Mouse (Mus musculus) hindbrain, embryonic 11.5 days (tissue): ENCODE measurements around the gene Gm826. TPM values are rescaled to one million over a fixed set of nuclear protein-coding genes. Genes with fewer than 3 reads are reported as not detected.

ENCODE experiments used
- ATAC-seq: fragments of 200-750 bp; cut with Nextera tagmentation; 2 replicates; pipeline ENCODE4 v1.8.0; 2017; ENCODE audit warnings: mild to moderate bottlenecking, moderate TSS enrichment, moderate library complexity; ENCODE audit not compliant: low FRiP score
- DNase-seq: peaks from one replicate; pipeline ENCODE4 v3.0.0-alpha.2; 2015; ENCODE audit warnings: low spot score
- H3K27ac ChIP-seq: fragments of 300-500 bp; sonication (generic); 2 replicates; pipeline ENCODE4 v1.5.1; 2014; ENCODE audit warnings: mild to moderate bottlenecking, low read depth, low read length
- H3K27me3 ChIP-seq: fragments of 300-500 bp; sonication (generic); 2 replicates; pipeline ENCODE4 v1.6.1; 2014; ENCODE audit warnings: mild to moderate bottlenecking, low read length, moderate library complexity, mixed read lengths; ENCODE audit not compliant: control insufficient read depth, insufficient read depth
- H3K36me3 ChIP-seq: fragments of 300-500 bp; sonication (generic); 2 replicates; pipeline ENCODE4 v1.6.1; 2014; ENCODE audit warnings: mild to moderate bottlenecking, low read length, moderate library complexity, mixed read lengths; ENCODE audit not compliant: control insufficient read depth, insufficient read depth
- H3K4me1 ChIP-seq: fragments of 300-500 bp; sonication (generic); replicated peaks from 2 replicates; pipeline ENCODE4 v1.6.1; 2014; ENCODE audit warnings: low read length, mixed read lengths; ENCODE audit not compliant: control insufficient read depth, insufficient read depth
- H3K4me2 ChIP-seq: fragments of 300-500 bp; sonication (generic); replicated peaks from 2 replicates; pipeline ENCODE4 v1.6.1; 2014; ENCODE audit warnings: mild to moderate bottlenecking, low read depth, low read length
- H3K4me3 ChIP-seq: fragments of 300-500 bp; sonication (generic); 2 replicates; pipeline ENCODE4 v1.5.1; 2014; ENCODE audit warnings: low read depth, low read length
- H3K9ac ChIP-seq: fragments of 300-500 bp; sonication (generic); 2 replicates; pipeline ENCODE4 v1.6.1; 2014; ENCODE audit warnings: low read depth, low read length
- H3K9me3 ChIP-seq: fragments of 300-500 bp; sonication (generic); 2 replicates; pipeline ENCODE4 v1.6.1; 2016; ENCODE audit warnings: low read length; ENCODE audit not compliant: control insufficient read depth
- WGBS: fragments of 180-500 bp; shearing (Covaris S2); extraction: QIAGEN DNeasy Blood & Tissue Kit; methylation state at CpG from one replicate; pipeline ENCODE4 v1.1.7; 2014; 5-methylcytosine and 5-hydroxymethylcytosine counted together
- polyA plus RNA-seq: library from polyadenylated mRNA; unstranded; fragments of >200 nt; fragmentation: Nextera tagmentation; extraction: Ambion mirVana; gene quantifications from 2 replicates; pipeline ENCODE4 v1.2.1, GENCODE M21; 2014

Gene Gm826
- polyA plus RNA-seq, 1 experiment from 2014 or later = 0.45 TPM

DNA sequence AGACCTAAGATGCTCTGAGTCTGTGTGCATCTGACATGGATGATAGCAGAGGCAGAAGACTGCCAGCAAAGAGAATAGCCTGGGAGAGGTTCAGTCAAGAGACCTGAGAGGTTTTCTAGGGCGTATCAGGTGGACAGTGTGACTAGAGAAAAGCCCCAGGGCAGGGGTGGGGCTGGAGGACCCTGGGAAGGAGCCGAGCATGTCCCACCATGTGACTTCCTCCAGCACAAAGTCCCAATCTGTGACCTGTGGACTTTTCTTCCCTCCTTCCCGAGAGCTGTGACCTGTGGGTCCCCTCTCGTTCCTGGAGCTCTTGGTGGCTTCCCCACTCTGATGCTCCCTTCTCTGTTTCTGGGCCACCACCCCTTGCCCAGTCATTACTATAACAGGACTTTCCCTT lies 6.2 kb upstream of the Gm826 start:
- Histone ChIP-seq H3K9ac (no peak overlapping the region), H3K9me3 (no peaks in the 10 kb centered on the region), H3K4me2 (no peak overlapping the region), H3K36me3 (no peaks in the 10 kb centered on the region), H3K27me3 (no peaks in the 10 kb centered on the region), H3K4me1 (no peaks in the 10 kb centered on the region), H3K4me3 (no peak overlapping the region), H3K27ac (no peak overlapping the region)
- DNase-seq = no peak
- ATAC-seq = no peak
- 51% methylated on average over 4 of the region's 4 CpGs for WGBS

DNA sequence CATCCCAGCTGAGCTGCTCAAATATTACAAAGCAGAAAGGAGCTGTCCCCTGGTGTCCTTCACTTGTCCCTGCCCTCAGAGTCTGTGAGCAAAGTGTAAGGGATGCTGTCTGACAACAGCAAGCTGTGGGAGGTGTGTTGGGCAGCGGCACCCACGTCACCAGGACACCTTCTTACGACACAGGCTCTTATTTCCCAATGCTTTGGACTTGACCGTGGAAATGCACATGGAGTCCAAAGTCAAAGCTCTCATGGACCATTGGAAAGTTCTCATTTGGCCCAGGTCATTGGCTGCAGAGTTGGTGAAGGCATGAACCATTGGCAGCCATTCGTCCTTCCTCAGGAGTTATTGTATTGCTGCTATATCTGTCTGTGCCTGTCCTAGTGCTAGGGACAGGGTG lies 5.6 kb upstream of the Gm826 start:
- no peaks in the 10 kb centered on the region for H3K9me3 ChIP-seq
- no peaks in the 10 kb centered on the region for H3K27me3 ChIP-seq
- no peak overlapping the region for H3K4me2 ChIP-seq
- WGBS = 94% methylated on average over 5 of the region's 5 CpGs
- no peak overlapping the region for H3K27ac ChIP-seq
- no peak overlapping the region for H3K9ac ChIP-seq
- ATAC-seq (no peak), DNase-seq (no peak)
- no peaks in the 10 kb centered on the region for H3K36me3 ChIP-seq
- H3K4me3 ChIP-seq = no peak overlapping the region
- no peaks in the 10 kb centered on the region for H3K4me1 ChIP-seq

DNA sequence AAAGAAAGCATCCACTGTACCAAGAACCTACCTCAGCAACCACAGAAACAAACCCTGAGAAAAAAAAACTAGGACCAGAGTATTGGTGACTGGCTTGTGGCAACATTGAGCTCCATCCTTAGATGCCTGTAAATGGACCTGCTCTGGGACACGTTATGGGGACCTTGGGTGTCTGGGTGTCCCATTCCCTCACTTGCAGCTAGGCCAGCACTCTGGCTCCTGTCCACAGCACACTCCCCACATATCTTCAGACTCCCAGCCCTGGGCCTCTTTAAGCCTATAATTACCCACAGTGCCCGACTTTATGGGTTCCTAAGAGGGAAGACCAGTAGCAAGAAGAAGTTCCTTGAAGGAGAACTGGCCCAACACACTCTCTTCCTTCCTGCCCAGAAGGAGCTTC lies 2.1 kb upstream of the Gm826 start:
- Histone ChIP-seq H3K27me3 (no peaks in the 10 kb centered on the region), H3K4me3 (no peak overlapping the region), H3K9me3 (no peaks in the 10 kb centered on the region)

DNA sequence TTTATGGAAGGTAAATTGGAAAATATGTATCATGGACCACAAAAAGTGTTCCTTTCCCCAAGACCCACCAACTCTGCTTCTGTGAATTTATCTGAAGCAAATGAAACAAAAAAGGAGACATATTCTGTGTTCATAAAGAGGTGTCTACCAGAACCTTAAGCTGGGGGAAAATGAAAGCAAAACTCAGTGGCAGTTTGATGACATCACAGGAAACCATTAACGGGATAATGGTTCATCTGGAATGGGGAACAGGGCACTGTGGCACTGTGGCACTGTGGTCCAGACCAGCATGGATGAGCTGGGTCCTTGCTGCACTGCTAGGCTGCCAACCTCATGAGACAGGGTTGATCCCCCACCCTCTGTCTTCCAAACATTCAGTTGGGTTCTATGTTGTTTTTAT lies 1.1 kb upstream of the Gm826 start:
- Histone ChIP-seq H3K4me1 (no peaks in the 10 kb centered on the region), H3K27ac (no peak overlapping the region), H3K9me3 (no peaks in the 10 kb centered on the region), H3K27me3 (no peaks in the 10 kb centered on the region), H3K4me2 (no peak overlapping the region), H3K4me3 (no peak overlapping the region), H3K9ac (no peak overlapping the region), H3K36me3 (no peaks in the 10 kb centered on the region)
- no peak for DNase-seq
- no peak for ATAC-seq
- 88% methylated on average over 1 of the region's 1 CpGs for WGBS

More for the DNA sequence above, 2.1 kb upstream of the Gm826 start:
- H3K4me1 ChIP-seq = no peaks in the 10 kb centered on the region
- no peak overlapping the region for H3K4me2 ChIP-seq
- no peak overlapping the region for H3K27ac ChIP-seq
- H3K36me3 ChIP-seq = no peaks in the 10 kb centered on the region
- ATAC-seq (no peak), DNase-seq (no peak)
- 65% methylated on average over 2 of the region's 2 CpGs for WGBS
- no peak overlapping the region for H3K9ac ChIP-seq

DNA sequence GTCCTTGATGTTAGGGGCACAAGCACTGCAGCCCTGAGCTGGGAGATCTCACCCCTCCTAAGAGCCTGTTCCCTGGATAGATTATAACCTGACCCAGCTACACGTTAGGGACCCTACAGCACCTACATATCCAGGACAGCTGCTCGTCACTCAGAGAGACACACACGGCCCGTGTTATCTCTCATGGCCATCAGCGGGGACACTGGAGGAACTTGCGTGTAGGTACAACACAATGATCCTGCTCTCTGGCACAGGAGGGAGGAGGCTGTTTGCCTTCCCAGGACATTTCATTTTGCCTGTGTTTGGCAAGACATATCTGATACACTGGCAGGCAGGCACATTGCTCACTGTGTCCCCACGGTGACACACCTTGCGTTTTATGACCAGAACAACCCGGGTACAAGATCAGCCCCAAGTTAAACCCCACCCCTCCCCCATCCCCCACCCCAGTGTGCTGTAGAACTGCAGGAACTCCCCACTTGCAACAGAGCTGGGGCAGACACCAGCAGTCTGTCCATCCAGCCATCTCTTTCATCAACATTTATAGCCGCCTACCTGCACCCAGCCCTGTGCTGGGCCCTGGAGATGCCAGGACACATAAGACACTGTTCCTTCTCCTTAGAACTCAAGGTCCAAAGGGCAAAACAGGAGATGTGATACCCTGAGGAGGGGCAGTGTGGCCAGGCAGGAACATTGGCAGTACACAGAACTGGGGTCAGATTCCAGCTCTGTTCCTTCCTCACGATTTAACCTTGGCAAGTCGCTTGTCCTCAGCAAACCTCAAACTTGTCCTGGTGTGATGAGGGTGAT lies 1.2 kb downstream of the Gm826 start:
- no peak overlapping the region for H3K27ac ChIP-seq
- no peak for DNase-seq
- H3K4me3 ChIP-seq = no peak overlapping the region
- WGBS = 91% methylated on average over 12 of the region's 12 CpGs
- no peaks in the 10 kb centered on the region for H3K9me3 ChIP-seq
- H3K27me3 ChIP-seq = no peaks in the 10 kb centered on the region
- H3K36me3 ChIP-seq = no peaks in the 10 kb centered on the region
- ATAC-seq = no peak
- no peaks in the 10 kb centered on the region for H3K4me1 ChIP-seq
- H3K4me2 ChIP-seq = no peak overlapping the region
- no peak overlapping the region for H3K9ac ChIP-seq

DNA sequence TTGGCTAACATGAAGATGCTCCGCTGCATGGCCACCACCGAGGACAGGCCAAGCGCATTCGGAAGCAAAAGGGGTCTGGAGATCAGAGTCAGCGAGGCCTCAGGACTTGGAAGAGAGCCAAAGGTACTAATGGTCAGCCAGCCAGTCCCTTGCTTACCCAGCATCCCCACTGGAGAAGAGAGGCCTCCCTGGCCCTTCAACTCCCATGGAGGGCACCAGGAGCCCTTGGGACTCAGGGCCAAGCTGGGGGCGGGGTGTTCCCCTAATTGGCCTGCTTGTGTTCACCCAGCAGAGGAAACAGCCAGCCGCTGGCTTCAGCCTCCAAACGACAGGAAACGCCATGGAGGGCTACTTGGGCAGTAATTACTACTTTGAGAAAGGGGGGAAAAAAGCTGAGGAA lies 5.1 kb downstream of the Gm826 start:
- DNase-seq (no peak), ATAC-seq (no peak)
- Histone ChIP-seq H3K9me3 (no peaks in the 10 kb centered on the region), H3K4me1 (no peaks in the 10 kb centered on the region; the same call in 1 of the 2 replicates), H3K4me3 (no peak overlapping the region), H3K36me3 (no peaks in the 10 kb centered on the region), H3K4me2 (no peak overlapping the region), H3K27ac (no peak overlapping the region), H3K9ac (no peak overlapping the region), H3K27me3 (no peaks in the 10 kb centered on the region)
- 61% methylated on average over 9 of the region's 9 CpGs for WGBS

DNA sequence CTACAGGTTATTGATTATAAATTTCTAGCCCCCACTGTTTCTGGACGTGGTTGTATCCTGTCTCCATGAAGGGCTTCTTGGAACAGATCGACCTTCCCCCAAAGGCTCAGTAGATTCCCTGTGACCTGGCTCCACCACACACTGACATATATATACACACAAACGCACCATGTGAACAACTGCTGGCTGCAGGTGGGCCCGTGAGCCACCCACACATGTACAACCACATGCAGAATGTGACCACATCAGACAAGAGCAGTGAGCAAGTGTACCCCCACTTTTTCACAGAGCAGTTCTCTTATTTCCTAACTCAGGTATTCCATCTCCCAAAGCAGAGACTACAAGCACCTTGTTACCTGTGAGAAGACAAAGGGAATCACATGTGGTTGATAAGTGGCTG lies 6.2 kb downstream of the Gm826 start:
- 88% methylated on average over 4 of the region's 4 CpGs for WGBS
- Histone ChIP-seq H3K27ac (no peak overlapping the region), H3K9ac (no peak overlapping the region), H3K4me1 (no peaks in the 10 kb centered on the region; the same call in 1 of the 2 replicates), H3K4me3 (no peak overlapping the region), H3K9me3 (no peaks in the 10 kb centered on the region), H3K36me3 (no peaks in the 10 kb centered on the region), H3K4me2 (no peak overlapping the region), H3K27me3 (no peaks in the 10 kb centered on the region)
- no peak for ATAC-seq
- no peak for DNase-seq

DNA sequence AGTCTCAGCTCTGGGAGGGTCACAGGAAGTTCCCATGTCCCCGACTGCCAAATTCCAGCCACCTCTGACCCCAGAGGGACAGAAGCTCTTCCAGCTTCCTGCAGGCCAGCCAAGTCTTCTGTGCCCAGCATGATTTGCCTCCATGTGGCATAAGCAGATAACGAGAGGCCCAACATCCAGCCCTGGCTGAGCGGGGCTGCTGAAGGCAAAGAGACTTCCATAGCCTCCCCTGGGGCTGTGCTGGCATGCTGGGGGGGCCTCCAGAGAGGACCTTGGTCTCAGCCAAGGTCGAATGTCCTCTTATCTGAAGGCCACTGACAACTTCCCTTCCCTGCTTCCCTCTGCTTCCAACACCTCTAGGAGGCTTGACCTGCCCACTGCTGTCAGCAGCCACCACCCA lies 6.8 kb downstream of the Gm826 start:
- H3K4me2 ChIP-seq = no peak overlapping the region
- no peak for ATAC-seq
- no peaks in the 10 kb centered on the region for H3K27me3 ChIP-seq
- no peak overlapping the region for H3K4me3 ChIP-seq
- H3K36me3 ChIP-seq = no peaks in the 10 kb centered on the region
- no peak for DNase-seq
- H3K9me3 ChIP-seq = no peaks in the 10 kb centered on the region
- no peaks in the 10 kb centered on the region; the same call in 1 of the 2 replicates for H3K4me1 ChIP-seq
- WGBS = 62% methylated on average over 4 of the region's 4 CpGs
- H3K27ac ChIP-seq = no peak overlapping the region
- no peak overlapping the region for H3K9ac ChIP-seq

DNA sequence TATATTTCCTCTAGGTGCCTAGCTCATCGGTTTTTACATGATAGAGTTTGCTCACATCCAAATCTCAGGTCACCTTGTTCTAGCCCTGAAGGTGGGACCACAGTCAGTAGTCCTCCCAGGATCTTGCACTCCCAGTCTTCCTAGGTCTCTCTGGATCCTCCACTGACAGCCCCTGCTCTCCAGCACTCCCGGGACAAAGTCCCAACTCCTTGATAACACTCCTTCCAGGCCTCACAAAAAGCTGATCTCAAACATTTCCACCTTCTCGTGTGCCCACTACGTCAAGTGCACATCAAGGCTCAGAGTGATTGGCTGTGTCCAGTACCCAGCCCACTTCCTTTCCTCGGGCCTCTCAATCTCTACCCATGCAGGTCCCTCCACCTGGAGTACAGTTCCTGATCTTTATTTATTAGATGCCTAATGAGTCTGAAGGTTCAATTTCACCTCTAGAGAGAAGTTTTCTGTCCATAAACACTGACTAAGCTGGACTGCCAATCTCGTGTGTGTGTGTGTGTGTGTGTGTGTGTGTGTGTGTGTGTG lies 8.8 kb downstream of the Gm826 start:
- no peak overlapping the region for H3K9ac ChIP-seq
- H3K27me3 ChIP-seq = no peaks in the 10 kb centered on the region
- H3K4me1 ChIP-seq = no peaks in the 10 kb centered on the region; the same call in 1 of the 2 replicates
- H3K27ac ChIP-seq = no peak overlapping the region
- H3K4me2 ChIP-seq = no peak overlapping the region
- ATAC-seq (no peak), DNase-seq (no peak)
- no peaks in the 10 kb centered on the region for H3K36me3 ChIP-seq
- H3K4me3 ChIP-seq = no peak overlapping the region
- H3K9me3 ChIP-seq = no peaks in the 10 kb centered on the region
- WGBS = 91% methylated on average over 6 of the region's 6 CpGs
